Mouse (Mus musculus): ENCODE data around the gene Epb41l4b. TPM values are rescaled to one million over a fixed set of nuclear protein-coding genes. Genes with fewer than 3 reads are reported as not detected.

Gene Epb41l4b
- total RNA-seq, 2 experiments from 2014 or later = 14.8 to 18.4 TPM

GRCm38 (mm10) chr4:57066936-57067335 lies 76.3 kb downstream of the Epb41l4b start:
- no peak for DNase-seq (ENCODE audit: low spot score in 2 of 2)

- peak; percentile 73 to 76 for DNase-seq (ENCODE audit: low spot score in 2 of 2)
Observed at GRCm38 (mm10) chr4:57065273-57065672, 78.0 kb downstream of the Epb41l4b start.

GRCm38 (mm10) chr4:57064830-57065229 lies 78.4 kb downstream of the Epb41l4b start:
- no peak for DNase-seq (ENCODE audit: low spot score in 2 of 2)

- no peak for DNase-seq (ENCODE audit: low spot score in 2 of 2)
Observed at GRCm38 (mm10) chr4:57060319-57060831, 82.9 kb downstream of the Epb41l4b start.

GRCm38 (mm10) chr4:57058623-57059022 lies 84.6 kb downstream of the Epb41l4b start:
- no peak for DNase-seq (ENCODE audit: low spot score in 2 of 2)

- no peak for DNase-seq (ENCODE audit: low spot score in 2 of 2)
Observed at GRCm38 (mm10) chr4:57057637-57058036, 85.6 kb downstream of the Epb41l4b start.

GRCm38 (mm10) chr4:57055635-57056034 lies 87.6 kb downstream of the Epb41l4b start:
- no peak for DNase-seq (ENCODE audit: low spot score in 2 of 2)

- DNase-seq (ENCODE audit: low spot score in 2 of 2) = no peak
Observed at GRCm38 (mm10) chr4:57049281-57049921, 93.8 kb downstream of the Epb41l4b start.

- no peak for DNase-seq (ENCODE audit: low spot score in 2 of 2)
Observed at GRCm38 (mm10) chr4:57048566-57048965, 94.7 kb downstream of the Epb41l4b start.

GRCm38 (mm10) chr4:57046160-57046571 lies 97.1 kb downstream of the Epb41l4b start:
- DNase-seq (ENCODE audit: low spot score in 2 of 2) = peak in 1 of 2 experiments; percentile 20

GRCm38 (mm10) chr4:57043621-57044020 lies 99.6 kb downstream of the Epb41l4b start:
- no peak for DNase-seq (ENCODE audit: low spot score in 2 of 2)

GRCm38 (mm10) chr4:57041661-57042060 lies 101.6 kb downstream of the Epb41l4b start:
- no peak for DNase-seq (ENCODE audit: low spot score in 2 of 2)

- no peak for DNase-seq (ENCODE audit: low spot score in 2 of 2)
Observed at GRCm38 (mm10) chr4:57041211-57041610, 102.0 kb downstream of the Epb41l4b start.

- no peak for DNase-seq (ENCODE audit: low spot score in 2 of 2)
Observed at GRCm38 (mm10) chr4:57040481-57040880, 102.8 kb downstream of the Epb41l4b start.

- DNase-seq (ENCODE audit: low spot score in 2 of 2) = peak; percentile 22 to 28
Observed at GRCm38 (mm10) chr4:57039127-57040031, 103.9 kb downstream of the Epb41l4b start.

- DNase-seq (ENCODE audit: low spot score in 2 of 2) = no peak
Observed at GRCm38 (mm10) chr4:57037554-57037953, 105.7 kb downstream of the Epb41l4b start.

GRCm38 (mm10) chr4:57034169-57034568 lies 109.1 kb downstream of the Epb41l4b start:
- DNase-seq (ENCODE audit: low spot score in 2 of 2) = no peak

GRCm38 (mm10) chr4:57031440-57031839 lies 111.8 kb downstream of the Epb41l4b start:
- no peak for DNase-seq (ENCODE audit: low spot score in 2 of 2)

GRCm38 (mm10) chr4:57027954-57028353 lies 115.3 kb downstream of the Epb41l4b start:
- no peak for DNase-seq (ENCODE audit: low spot score in 2 of 2)

- DNase-seq (ENCODE audit: low spot score in 2 of 2) = no peak
Observed at GRCm38 (mm10) chr4:57023527-57023926, 119.7 kb downstream of the Epb41l4b start.

- DNase-seq (ENCODE audit: low spot score in 2 of 2) = no peak
Observed at GRCm38 (mm10) chr4:57021288-57021687, 121.9 kb downstream of the Epb41l4b start.

GRCm38 (mm10) chr4:57017229-57017628 lies 126.0 kb downstream of the Epb41l4b start:
- peak; percentile 73 to 74 for DNase-seq (ENCODE audit: low spot score in 2 of 2)

All from layer of hippocampus, postnatal 14 days (tissue).